Mouse (Mus musculus): ENCODE data around the gene Tssk3. TPM values are rescaled to one million over a fixed set of nuclear protein-coding genes. Genes with fewer than 3 reads are reported as not detected.
A peak's percentile ranks its signal among the peaks of the same experiment; 100 is the strongest.
"Not testable (repeated sequence)": the region's sequence is repeated elsewhere in the genome, so short reads cannot be mapped to it uniquely, and the experiment has no call there.

Gene Tssk3
- total RNA-seq, 2 experiments from 2014 or later = not detected

DNA sequence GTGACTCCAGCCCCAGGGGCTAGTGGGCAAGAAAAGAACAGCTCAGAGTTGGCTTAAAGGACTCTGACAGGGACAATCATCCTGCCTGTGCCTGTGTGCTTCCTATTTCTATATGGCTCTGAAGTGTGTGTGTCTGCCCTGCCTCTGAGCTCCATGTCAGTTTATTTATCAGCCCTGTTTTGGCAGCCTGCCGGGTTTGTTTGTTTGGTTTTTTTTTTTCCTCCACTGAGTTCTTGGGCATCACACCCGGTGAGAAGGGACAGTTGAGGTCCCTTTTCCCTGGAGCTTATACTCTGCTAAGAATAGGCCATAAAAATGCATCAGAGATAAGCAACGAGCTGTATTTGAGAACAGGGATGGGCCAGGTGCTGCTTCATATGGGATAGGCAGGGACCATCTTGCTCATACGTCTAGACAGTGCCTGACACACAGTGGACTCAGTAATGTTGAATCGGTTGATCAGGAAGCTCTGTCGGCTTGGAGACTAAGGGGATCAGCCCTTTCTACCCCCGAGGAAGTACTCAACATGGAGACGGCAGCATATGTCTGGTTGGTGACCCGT is 11.6 kb upstream of the Tssk3 start:
- DNase-seq = no peak
- intact Hi-C loops (cut with DNase I) = no loop called here

DNA sequence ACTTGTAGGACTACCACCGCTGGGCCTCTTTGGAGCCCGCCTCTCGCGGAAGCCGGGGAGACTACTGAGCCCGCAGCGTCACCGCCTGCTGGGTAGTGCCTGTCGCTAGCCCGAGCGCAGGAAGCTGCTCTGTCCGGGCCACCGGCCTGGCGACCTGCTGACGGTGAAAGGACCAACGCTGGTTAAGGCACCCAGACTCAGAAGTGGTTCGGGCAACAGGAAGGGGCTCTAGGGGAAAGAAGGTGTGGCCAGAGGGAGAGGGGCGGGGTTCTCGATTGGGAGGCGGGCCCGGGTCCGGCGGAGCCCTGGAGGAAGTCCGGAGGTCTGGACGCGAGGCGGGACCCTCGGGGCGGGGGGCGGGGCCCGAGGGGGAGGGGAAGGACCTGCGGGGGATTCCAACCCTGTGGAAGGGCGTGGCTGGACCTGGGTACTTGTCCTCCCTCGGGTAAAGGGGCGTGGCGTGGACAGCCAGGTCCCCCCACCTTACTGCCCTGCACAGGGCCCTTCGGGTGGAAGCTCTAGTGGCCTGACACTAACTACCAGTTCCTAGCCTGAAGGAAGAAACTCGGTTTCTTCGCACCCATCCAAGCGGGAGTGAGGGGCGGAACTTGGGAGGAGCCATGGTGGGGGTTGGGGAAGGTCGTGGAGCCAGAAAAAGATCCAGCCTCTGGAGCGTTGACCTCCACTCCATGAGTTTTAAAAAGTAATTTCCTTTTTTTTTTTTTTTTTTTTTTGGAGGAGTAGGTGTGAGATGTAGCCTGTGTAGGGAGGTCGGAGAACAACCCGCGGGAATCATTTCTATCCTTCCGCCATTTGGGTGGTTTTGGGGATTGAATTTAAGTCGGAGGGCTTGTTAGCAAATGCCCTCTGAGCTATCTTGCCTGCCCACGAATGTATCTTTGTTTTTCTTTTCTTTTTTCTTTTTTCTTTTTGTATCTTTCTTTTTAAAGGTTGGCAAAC is 10.1 kb upstream of the Tssk3 start:
- peak; percentile 92 to 93 for DNase-seq

DNA sequence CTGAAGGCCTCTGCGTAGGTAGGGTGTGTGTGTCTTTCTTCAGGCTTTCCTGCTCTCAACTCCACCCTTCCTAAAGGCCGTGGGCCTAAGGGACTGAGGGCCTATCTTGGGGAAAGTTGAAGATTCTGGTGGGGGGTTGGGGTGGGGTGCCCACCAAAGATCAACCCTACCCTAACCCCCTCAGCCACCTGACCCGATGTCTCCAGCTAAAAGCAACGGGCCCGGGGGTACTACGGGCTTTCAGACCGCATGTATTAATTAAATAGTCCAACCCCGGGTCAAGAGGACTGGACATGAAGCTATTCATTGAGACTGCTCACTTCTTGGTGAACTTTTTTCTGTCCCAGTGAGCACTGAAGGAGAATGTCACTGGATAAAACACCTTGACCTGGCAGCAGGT is 9.2 kb upstream of the Tssk3 start:
- intact Hi-C loops (cut with DNase I) = no loop called here

More for the DNA sequence above, 10.1 kb upstream of the Tssk3 start:
- intact Hi-C loops (cut with DNase I) = no loop called here

DNA sequence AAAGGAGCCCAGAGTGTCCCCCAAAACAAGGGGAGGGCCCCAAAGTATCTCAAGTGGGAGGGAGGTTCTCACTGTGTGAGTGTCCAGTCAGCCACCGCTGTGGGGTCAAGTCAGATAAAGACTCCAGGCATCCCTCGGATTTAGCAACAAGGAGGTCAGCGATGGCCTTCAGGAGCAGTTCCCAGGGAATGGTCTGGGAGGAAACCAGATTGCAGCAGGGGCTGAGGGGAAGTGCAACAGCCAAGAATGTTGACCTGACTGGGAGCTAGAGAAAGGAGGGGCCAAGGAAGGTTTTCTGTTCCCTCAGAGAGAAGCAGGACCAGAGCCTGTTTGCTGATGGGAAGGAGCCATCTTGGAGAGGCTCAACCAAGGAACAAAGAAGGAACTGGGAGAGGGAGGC is 8.1 kb upstream of the Tssk3 start:
- DNase-seq = no peak
- intact Hi-C loops (cut with DNase I) = loop anchor here (5.0 to 10.0 kb wide), 2 partner anchors 43 to 106 kb away; partner anchors contain the start of genes Eif3i, Hdac1 and Tmem234

More for the DNA sequence above, 9.2 kb upstream of the Tssk3 start:
- DNase-seq = no peak

DNA sequence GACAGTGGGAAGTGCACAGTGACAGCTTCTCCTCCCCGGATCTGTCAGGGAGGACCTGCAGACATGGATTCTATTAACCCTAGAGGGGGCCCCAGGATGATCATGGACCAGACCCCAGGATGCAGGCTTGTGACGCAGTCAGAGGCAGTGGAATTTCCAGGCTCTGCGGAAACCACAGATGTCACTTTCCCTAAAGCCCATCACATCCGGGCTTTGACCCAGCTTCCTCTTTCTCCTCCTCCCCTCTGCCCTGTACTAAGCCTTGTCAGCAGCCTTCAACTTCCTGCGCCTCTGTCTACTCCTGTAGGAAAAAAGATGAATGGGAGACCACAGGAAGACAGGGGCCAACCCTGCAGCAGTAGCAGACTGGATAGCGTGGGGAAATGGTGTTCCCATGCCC is 5.8 kb upstream of the Tssk3 start:
- intact Hi-C loops (cut with DNase I) = loop anchor here (5.0 to 10.0 kb wide), 2 partner anchors 46 to 108 kb away; partner anchors contain the start of genes Eif3i, Hdac1 and Tmem234
- DNase-seq = peak in 1 of 2 experiments; percentile 47

DNA sequence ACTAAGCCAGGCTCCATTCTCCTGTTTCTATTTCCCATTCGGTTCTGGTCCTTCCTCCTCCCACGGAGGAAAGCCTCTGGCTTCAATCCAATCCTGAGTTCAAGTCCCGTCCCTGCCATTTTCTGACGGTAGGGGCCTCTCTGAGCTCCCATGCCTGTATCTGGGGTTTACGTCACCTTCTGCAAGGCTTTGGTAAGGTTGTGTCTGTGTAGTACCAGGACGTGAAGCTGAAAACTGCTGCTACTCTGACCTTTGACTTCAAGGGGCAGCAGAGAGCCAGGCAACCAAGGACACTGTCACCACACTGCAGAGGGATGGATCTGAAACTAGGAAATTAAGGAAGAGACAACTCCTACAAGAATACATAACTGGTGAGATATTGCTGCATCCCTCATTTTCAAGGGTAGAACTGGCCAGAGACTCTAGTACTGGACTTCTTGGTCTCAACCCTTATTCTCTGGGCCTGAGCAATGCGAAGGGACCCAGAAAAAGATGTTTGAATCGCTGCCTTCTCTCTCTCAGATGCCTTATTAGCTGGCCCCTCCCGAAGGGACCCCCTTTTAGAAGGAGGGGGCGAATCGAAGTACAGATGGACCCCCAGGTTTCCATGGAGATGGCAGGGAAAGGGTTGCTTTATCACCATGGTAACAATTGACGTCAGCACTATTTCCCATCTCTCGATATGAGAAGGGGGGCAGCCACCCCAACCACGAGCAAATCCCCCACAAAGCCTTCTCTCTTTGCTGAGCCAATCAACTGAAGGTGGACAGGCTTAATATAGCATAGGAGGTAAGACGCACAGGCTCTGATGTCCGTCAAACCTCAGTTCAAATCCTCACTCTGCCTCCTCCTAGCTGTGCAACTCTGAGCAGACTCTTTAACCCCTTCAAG is 5.1 kb upstream of the Tssk3 start:
- intact Hi-C loops (cut with DNase I) = loop anchor here (5.0 to 10.0 kb wide), 2 partner anchors 46 to 109 kb away; partner anchors contain the start of genes Eif3i, Hdac1 and Tmem234
- DNase-seq = no peak

DNA sequence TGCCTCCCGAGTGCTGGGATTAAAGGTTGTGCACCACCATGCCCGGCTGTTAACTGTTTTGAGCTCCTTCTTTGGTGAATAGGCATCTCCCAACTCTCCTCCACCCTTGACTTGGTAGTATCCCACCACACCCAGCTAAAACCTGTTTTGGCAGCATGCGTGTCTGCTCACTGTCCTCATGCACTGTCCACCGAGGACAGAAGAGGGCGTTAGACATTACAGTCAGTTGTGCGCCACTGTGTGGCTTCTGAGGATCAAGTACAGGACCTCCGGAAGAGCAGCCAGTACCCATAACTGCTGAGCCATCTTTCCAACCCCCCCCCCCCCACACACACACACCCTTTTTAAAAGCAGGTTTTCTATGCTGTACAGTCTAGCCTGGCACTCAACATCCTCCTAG is 3.9 kb upstream of the Tssk3 start:
- intact Hi-C loops (cut with DNase I) = loop anchor here (5.0 to 10.0 kb wide), 2 partner anchors 48 to 110 kb away; partner anchors contain the start of genes Eif3i, Hdac1 and Tmem234

DNA sequence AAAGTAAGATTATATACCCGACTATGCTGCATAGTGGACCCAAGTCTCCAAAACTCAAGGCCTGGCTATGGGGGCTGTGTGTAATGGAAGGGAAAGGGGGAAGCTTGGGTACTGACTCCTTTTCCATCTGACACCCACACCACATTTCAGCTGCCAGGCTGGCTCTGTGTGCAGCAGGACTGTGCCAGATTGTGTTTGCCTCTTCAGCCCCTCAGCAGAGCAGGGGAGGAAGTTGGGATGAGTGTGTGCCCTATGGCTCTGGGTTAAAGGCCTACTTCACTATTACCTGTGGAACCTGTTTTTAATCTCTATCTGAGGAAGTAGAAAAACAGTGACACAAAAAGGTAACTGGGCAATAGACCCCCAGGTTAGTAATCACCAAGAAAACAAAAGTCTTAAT is 9.7 kb downstream of the Tssk3 start:
- intact Hi-C loops (cut with DNase I) = no loop called here
- no peak for DNase-seq

More for the DNA sequence above, 3.9 kb upstream of the Tssk3 start:
- no peak for DNase-seq

DNA sequence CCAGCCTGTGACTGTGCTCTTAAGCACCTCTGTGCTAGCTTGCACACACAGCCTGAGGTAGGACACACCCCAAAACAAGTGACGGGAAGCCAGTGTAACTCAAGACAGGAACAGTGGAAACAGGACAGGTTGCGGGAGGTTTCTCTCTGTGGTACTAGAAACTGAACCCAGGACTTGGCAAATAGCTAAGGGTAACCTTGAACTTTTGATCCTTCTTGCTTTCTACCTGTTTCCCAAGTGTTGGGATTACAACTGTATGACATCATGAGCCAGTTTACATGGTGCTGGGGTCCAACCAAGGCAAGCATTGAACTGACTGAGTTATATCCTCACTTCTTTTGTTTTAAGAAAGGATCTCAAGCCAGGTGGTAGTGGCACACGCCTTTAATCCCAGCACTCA is 11.0 kb downstream of the Tssk3 start:
- DNase-seq = no peak
- intact Hi-C loops (cut with DNase I) = no loop called here

DNA sequence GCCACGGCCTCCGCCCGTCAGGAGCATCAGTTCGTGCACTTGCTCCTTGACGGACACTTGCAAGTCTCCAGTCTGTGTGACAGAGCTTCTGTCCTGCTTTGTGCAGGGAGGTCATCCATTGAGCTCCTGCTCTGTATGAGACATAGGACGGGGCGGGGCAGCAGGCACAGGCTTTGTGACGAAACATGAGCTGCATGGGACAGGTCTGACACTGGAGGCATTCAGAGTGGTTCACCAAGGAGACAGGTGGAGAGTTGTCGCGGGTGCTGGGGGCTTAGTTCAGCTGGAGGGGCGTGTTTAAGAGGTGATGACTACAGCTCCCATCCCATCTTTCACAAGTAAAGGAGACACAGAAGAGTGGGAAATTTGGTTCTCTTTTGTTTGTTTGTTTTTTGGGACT is 14.8 kb downstream of the Tssk3 start:
- no peak for DNase-seq

DNA sequence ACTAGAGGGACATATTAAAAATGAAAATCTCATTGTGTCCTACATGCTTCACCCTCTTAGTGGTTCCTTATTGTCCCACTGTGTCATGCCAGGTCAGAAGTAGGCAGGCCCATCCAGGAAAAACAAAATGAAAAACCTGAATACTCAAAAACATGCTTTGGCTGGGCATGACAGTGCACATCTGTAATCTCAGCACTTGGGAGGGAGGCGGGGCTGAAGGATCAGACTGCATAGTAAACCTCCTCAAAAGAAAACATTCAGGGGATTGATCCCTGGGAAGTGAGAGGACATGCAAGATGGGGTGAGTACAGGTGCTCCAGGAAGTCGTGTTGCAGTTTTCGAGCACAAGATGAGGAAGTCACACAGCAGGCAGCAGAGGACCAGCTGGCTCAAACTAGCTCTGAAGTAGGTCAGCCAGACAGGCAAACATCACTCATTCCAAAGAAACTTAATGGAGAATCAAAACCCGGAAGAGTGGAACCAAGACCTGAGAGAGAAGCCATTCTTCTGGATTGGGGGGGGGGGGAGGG is 26.5 kb downstream of the Tssk3 start:
- DNase-seq = no peak
- intact Hi-C loops (cut with DNase I) = no loop called here

More for the DNA sequence above, 14.8 kb downstream of the Tssk3 start:
- intact Hi-C loops (cut with DNase I) = no loop called here

DNA sequence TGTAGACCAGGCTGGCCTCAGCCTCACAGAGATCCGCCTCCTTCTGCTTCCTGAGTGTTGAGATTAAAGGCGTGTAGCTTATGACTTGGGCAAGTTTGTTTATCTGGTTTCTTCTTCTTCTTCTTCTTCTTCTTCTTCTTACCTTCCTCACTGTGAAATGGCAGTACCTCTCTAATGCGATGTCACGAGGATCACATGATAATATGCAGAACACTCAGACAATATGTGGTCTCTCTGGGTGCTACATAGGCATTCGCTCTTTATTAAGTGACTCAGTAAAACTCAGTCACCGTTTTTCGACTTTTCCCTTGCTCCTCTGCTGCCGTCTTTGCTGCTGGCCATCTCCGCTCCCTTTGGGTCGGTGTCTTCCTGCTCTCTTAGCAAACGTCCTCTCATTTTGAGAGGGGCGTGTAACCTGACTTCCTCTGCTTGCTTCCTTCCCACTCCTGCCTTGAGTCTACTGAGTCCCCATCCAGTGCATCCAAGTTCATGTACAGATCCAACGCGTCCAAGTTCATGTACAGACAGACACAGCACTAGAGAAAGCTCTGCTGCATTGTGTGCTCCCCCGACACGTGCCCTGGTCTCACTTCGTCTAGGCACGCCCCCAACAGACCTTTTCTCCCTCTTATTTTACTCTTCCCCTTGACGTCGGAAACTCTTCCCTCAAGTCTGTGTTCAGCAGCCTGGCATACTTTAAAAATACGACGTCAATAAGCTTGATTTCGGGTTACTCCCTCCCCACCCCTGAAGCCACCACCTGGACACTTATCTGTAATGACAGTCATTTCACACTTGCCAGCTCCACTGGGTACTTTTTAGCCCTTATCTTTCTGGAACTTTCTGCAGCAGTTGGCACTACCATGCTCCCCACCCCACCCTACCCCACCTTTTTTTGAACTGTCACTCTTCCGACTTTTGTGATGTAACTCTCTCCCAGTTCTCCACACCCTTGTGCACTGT is 27.4 kb downstream of the Tssk3 start:
- no peak for DNase-seq
- intact Hi-C loops (cut with DNase I) = no loop called here

DNA sequence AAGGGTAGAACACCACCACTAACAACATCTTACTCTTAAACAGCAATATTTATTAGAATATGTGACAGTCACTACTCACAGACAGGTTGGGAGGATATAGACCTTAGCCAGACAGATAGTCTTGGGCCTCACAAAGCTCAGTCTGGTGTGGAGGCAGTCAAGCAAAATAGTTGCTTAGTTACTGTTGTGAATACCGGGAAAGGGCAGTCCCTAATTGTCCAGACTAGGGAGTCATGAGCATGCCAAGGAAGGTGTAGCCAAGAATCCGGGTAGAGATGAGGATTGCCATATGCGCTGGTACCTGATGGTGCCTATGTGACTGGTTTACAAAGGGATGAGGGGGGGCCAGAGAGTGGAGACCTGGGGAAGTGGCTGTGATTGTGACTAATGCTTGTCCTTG is 28.7 kb downstream of the Tssk3 start:
- peak in 1 of 2 experiments; percentile 11 for DNase-seq
- intact Hi-C loops (cut with DNase I) = no loop called here

DNA sequence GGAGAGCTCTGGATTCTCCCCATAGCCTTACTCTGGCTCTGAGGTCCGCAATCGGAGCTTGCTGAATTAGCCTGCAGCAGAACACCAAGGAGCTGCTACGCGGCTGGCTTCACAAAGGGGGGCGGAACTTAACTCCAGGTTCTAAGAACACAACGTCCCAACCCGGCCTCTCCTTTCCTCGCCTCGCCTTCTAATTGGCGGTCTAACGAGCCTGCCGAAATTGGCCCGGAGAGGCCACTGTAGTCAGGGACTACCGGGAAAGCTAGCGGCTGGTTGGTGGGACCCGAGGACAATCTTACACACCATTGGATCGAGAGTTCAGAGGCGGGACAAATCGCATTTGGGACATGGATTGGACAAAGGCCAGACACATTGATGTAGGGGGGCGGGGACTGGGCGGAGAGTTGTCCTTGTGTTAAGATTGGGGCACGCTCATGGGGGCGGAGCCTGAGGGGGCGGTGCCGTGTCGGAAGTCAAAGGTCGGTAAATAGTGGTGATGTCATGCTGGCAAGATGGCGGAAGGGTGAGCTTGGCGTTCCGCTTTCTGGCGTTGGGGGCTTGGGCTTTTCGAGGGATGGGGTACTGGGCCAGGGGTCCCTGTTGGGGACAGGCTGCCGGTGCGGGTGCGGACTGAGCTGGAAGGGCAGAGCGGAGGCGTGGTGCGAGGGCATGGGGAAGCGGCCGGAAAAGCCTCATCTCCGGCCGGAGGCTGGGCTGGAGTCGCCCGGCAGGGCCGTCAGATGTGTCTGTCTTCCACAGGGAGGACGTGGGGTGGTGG is 29.4 kb downstream of the Tssk3 start, which contains the start of gene Bsdc1:
Bsdc1 (plus strand) TSS at position 399 of the 778 bp plus-strand sequence.
- intact Hi-C loops (cut with DNase I) = no loop called here
- DNase-seq = peak; percentile 100

DNA sequence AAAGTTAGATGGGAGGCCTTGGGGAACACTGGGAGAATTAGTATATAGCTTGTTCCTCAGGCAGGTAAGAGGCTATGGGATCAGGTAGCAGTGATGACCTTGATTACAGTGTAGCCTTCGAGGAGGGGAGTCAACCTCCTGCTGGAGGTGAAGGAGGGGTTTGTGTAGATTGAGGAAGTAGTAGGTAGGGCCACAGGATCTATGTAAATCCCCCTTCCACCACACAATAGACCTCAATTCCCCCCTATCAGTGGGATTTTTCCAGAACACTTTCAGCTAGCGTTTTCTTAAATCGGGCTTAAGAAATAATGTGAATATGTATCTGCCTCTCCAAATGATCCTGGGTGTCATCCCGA is 30.0 kb downstream of the Tssk3 start:
- DNase-seq = no peak
- intact Hi-C loops (cut with DNase I) = no loop called here

DNA sequence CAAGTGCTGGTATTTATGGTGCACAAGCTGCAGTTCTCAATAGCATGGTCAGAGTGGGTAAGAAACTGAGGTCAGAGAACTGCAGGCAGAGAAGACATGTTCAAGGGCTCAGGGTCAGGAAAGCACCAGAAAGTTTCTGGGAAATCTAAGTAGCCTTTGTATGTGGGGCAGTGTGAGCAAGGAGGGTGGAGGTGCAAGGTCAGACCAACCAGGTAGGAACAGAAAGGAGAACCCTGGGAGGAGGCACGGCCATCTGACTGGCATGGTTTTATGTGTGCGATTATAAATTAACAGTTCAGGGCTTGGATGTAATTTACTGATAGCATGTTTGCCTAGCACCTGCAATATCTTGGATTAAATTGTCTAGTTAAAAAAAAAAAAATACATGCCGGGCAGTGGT is 31.1 kb downstream of the Tssk3 start:
- intact Hi-C loops (cut with DNase I) = loop anchor here (5.0 to 10.0 kb wide), 3 partner anchors 185 to 327 kb away; no protein-coding TSS in a partner anchor
- no peak for DNase-seq

DNA sequence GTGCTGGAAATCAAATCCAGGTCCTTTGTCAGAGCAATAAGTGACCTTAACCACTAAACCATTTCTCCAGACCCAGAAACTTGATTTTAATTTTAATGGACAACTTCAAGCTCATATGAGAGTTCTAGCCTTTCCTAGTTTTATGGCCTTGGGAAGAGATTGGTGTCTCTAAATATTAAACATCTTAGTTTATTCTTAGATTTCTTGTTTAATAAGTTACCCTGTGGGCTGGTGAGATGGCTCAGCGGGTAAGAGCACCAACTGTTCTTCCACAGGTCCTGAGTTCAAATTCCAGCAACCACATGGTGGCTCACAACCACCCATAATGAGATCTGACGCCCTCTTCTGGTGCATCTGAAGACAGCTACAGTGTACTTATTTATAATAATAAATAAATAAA is 33.5 kb downstream of the Tssk3 start:
- intact Hi-C loops (cut with DNase I) = loop anchor here (5.0 to 10.0 kb wide), 3 partner anchors 183 to 325 kb away; no protein-coding TSS in a partner anchor
- DNase-seq = not testable (repeated sequence)

DNA sequence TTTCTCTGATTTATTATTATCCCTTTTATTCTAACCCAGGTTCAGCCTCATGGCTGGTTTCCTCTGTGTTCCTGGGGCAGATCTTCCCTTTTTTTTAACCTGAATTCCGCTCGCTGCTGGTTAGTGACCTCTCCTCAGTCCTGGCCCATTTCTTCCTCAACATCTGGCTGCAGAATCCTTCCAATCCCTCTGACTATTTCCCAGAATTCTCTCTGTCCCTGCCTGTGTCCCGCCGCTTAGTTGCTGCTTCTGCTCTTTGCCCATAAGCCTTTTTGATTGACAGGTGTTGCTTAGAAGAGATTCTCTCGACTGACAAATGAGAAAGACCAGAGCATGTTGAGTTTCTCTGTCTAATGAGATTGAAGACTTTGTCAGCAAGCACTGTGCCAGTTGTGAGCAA is 34.7 kb downstream of the Tssk3 start:
- intact Hi-C loops (cut with DNase I) = loop anchor here (5.0 to 10.0 kb wide), 3 partner anchors 181 to 324 kb away; no protein-coding TSS in a partner anchor
- peak in 1 of 2 experiments; percentile 18 for DNase-seq

Measured in heart, postnatal 10 days (tissue).